8 mouse cellular contexts compared by ENCODE assay signal in the genomic region with DNA sequence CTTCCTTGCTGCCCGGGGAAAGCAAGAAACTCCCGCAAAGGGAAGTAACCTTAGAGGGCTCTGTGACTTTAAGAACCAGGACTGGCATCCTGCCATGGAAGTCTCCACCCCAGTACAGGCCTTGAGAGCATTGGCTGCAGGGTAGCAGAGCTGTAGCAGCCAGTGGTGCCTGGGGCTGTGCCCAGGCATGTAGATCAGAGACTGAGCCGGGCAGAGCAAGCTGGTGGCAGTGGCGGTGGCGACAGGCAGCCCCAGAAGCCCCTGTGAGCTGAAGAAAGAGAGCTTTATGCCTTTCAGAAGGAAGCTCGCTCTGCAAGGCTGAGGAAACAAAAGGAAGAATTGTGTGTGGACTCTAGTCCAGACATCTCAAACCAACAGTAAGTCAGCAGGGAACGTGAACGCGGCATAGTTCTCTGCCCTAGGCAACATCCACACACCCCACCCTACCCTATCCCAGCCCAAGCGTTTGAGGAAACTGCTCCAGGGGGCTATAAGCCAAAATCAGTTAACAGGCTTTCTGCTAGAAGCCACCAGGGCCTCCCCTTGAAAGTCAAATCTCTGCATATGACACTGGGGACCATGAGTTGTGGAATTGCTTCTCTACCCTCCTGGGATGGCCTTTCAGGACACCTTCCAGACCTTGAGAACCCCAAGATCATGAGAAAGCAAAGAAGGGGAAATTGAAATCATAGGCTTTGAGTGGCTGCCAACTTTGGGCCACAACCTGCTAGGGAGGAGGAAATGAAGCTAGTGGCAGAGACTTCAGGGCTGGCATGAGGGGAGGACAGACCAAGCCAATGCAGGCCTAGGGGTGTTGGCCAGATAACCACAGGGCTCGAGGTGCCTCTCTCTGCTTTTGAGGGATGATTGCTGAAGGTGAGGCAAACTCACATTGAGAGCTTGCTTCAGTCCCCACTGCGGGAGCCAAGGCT. TPM values are rescaled to one million over a fixed set of nuclear protein-coding genes. Genes with fewer than 3 reads are reported as not detected.
A peak's percentile ranks its signal among the peaks of the same experiment; 100 is the strongest.
DNase-seq lines count a peak whose midpoint lies in the region; ATAC-seq and TF ChIP-seq lines count a peak whose summit lies in the region.

Gene Dglucy (plus strand): TSS at position 124 of the 932 bp plus-strand sequence.

- no peaks in the 10 kb centered on the region for H3K36me3 ChIP-seq in midbrain, embryonic 10.5 days
- no peaks in the 10 kb centered on the region for H3K36me3 ChIP-seq in midbrain, embryonic 11.5 days (ENCODE audit: control insufficient read depth, insufficient read depth, low read length)
- no peaks in the 10 kb centered on the region for H3K36me3 ChIP-seq in embryonic facial prominence, embryonic 13.5 days
- no peaks in the 10 kb centered on the region for H3K36me3 ChIP-seq in heart, adult 2 months (ENCODE audit: control insufficient read depth, insufficient read depth, low read length)
- H3K36me3 ChIP-seq in kidney, adult 2 months (ENCODE audit: control insufficient read depth, insufficient read depth, low read length): no peaks in the 10 kb centered on the region
- H3K36me3 ChIP-seq in limb, embryonic 10.5 days: no peaks in the 10 kb centered on the region
- no peaks in the 10 kb centered on the region for H3K36me3 ChIP-seq in midbrain, embryonic 15.5 days (replicated peaks)

- DNase-seq in midbrain, embryonic 10.5 days (ENCODE audit: low spot score): no peak
- DNase-seq in midbrain, embryonic 11.5 days (ENCODE audit: low spot score, missing footprints): no peak
- DNase-seq in heart, adult 2 months: peak; percentile 91 to 93
- DNase-seq in kidney, adult 2 months: peak; percentile 97
- no peak for DNase-seq in limb, embryonic 10.5 days (ENCODE audit: low spot score)
- DNase-seq in spleen, postnatal 36 days (ENCODE audit: low spot score in 2 of 2): peak; percentile 78 to 82

- H3K4me1 ChIP-seq in midbrain, embryonic 10.5 days: peaks cover 6% of the 10 kb centered on the region
- no peaks in the 10 kb centered on the region for H3K4me1 ChIP-seq in midbrain, embryonic 11.5 days (ENCODE audit: control insufficient read depth, insufficient read depth, low read length)
- peaks cover 29% of the 10 kb centered on the region for H3K4me1 ChIP-seq in embryonic facial prominence, embryonic 13.5 days
- peaks cover 21% of the 10 kb centered on the region for H3K4me1 ChIP-seq in heart, adult 2 months (ENCODE audit: control insufficient read depth, insufficient read depth, low read length)
- peaks cover 36% of the 10 kb centered on the region for H3K4me1 ChIP-seq in kidney, adult 2 months (ENCODE audit: control insufficient read depth, insufficient read depth, low read length)
- H3K4me1 ChIP-seq in limb, embryonic 10.5 days: peaks cover 4% of the 10 kb centered on the region; the same call in 1 of the 2 replicates
- H3K4me1 ChIP-seq in midbrain, embryonic 15.5 days: peaks cover 15% of the 10 kb centered on the region; the same call in 1 of the 2 replicates

- no peaks in the 10 kb centered on the region for H3K27me3 ChIP-seq in midbrain, embryonic 10.5 days (ENCODE audit: low read depth, poor library complexity, severe bottlenecking)
- H3K27me3 ChIP-seq in midbrain, embryonic 11.5 days (ENCODE audit: control insufficient read depth, insufficient read depth, low read length): no peaks in the 10 kb centered on the region
- no peaks in the 10 kb centered on the region for H3K27me3 ChIP-seq in embryonic facial prominence, embryonic 13.5 days
- H3K27me3 ChIP-seq in heart, adult 2 months (ENCODE audit: control insufficient read depth, insufficient read depth, low read length): no peaks in the 10 kb centered on the region
- no peaks in the 10 kb centered on the region for H3K27me3 ChIP-seq in kidney, adult 2 months (replicated peaks; ENCODE audit: control insufficient read depth, insufficient read depth, low read length)
- no peaks in the 10 kb centered on the region for H3K27me3 ChIP-seq in limb, embryonic 10.5 days (ENCODE audit: low read depth, poor library complexity, severe bottlenecking)
- no peaks in the 10 kb centered on the region for H3K27me3 ChIP-seq in midbrain, embryonic 15.5 days (replicated peaks)

- no peak within 1 kb of the TSS for H3K4me3 ChIP-seq in midbrain, embryonic 10.5 days
- no peak within 1 kb of the TSS for H3K4me3 ChIP-seq in midbrain, embryonic 11.5 days (ENCODE audit: low read depth, low read length)
- peak within 1 kb of the TSS; percentile 43 for H3K4me3 ChIP-seq in embryonic facial prominence, embryonic 13.5 days
- H3K4me3 ChIP-seq in heart, adult 2 months: peak within 1 kb of the TSS; percentile 52
- peak within 1 kb of the TSS; percentile 62 for H3K4me3 ChIP-seq in kidney, adult 2 months (ENCODE audit: insufficient read depth, low read depth, low read length)
- H3K4me3 ChIP-seq in limb, embryonic 10.5 days: no peak within 1 kb of the TSS
- 0 out of 2 replicates have a peak within 1 kb of the TSS, but pooled peaks have one; percentile 12 for H3K4me3 ChIP-seq in midbrain, embryonic 15.5 days

- H3K4me2 ChIP-seq in midbrain, embryonic 11.5 days: no peak within 1 kb of the TSS
- peak within 1 kb of the TSS; percentile 60 for H3K4me2 ChIP-seq in embryonic facial prominence, embryonic 13.5 days
- peak within 1 kb of the TSS; percentile 34 for H3K4me2 ChIP-seq in midbrain, embryonic 15.5 days

- TF ChIP-seq POLR2A in heart, adult 2 months (IDR thresholded peaks at IDR 0.05; ENCODE audit: insufficient read depth, low read depth, low read length): peak; percentile 99
- TF ChIP-seq POLR2A in kidney, adult 2 months (IDR thresholded peaks at IDR 0.05; ENCODE audit: low read depth, low read length): peak; percentile 98

- H3K9me3 ChIP-seq in midbrain, embryonic 10.5 days (replicated peaks): no peaks in the 10 kb centered on the region
- H3K9me3 ChIP-seq in midbrain, embryonic 11.5 days (ENCODE audit: control insufficient read depth, low read length): no peaks in the 10 kb centered on the region
- no peaks in the 10 kb centered on the region for H3K9me3 ChIP-seq in embryonic facial prominence, embryonic 13.5 days
- H3K9me3 ChIP-seq in limb, embryonic 10.5 days (replicated peaks): no peaks in the 10 kb centered on the region
- no peaks in the 10 kb centered on the region for H3K9me3 ChIP-seq in midbrain, embryonic 15.5 days

- H3K79me2 ChIP-seq in heart, adult 2 months (replicated peaks; ENCODE audit: control insufficient read depth, insufficient read depth, low read length): no peaks in the 10 kb centered on the region

- intact Hi-C loops in heart, adult 2 months (cut with DNase I): loop anchor here (2.0 to 10.0 kb wide), 3 partner anchors 54 to 236 kb away; no protein-coding TSS in a partner anchor

- no peak for ATAC-seq in midbrain, embryonic 11.5 days (ENCODE audit: low FRiP score)
- ATAC-seq in embryonic facial prominence, embryonic 13.5 days (ENCODE audit: insufficient number of reproducible peaks, insufficient read depth, low FRiP score, low TSS enrichment, low read depth): peak; percentile 89
- ATAC-seq in midbrain, embryonic 15.5 days (replicated peaks): peak; percentile 98

- no peak within 1 kb of the TSS for H3K9ac ChIP-seq in midbrain, embryonic 11.5 days (ENCODE audit: low read length)
- peak within 1 kb of the TSS; percentile 70 for H3K9ac ChIP-seq in embryonic facial prominence, embryonic 13.5 days
- peak within 1 kb of the TSS; percentile 64 for H3K9ac ChIP-seq in heart, adult 2 months (ENCODE audit: low read depth, low read length)
- H3K9ac ChIP-seq in midbrain, embryonic 15.5 days: no peak within 1 kb of the TSS

- peak; percentile 93 for TF ChIP-seq EP300 in heart, adult 2 months (IDR thresholded peaks at IDR 0.05; ENCODE audit: insufficient read depth, low read depth, low read length)

- 75% methylated on average over 12 of the region's 12 CpGs for WGBS in midbrain, embryonic 10.5 days
- 72% methylated on average over 12 of the region's 12 CpGs for WGBS in midbrain, embryonic 11.5 days
- WGBS in embryonic facial prominence, embryonic 13.5 days: 28% methylated on average over 12 of the region's 12 CpGs
- WGBS in heart, adult 2 months: 6% methylated on average over 12 of the region's 12 CpGs
- 7% methylated on average over 12 of the region's 12 CpGs for WGBS in kidney, adult 2 months
- 81% methylated on average over 12 of the region's 12 CpGs for WGBS in limb, embryonic 10.5 days
- WGBS in midbrain, embryonic 15.5 days: 41% methylated on average over 12 of the region's 12 CpGs

- TF ChIP-seq CTCF in heart, adult 2 months (IDR thresholded peaks at IDR 0.05): no peak
- TF ChIP-seq CTCF in kidney, adult 2 months (conservative IDR thresholded peaks at IDR 0.05; ENCODE audit: insufficient read depth, insufficient read length, low read depth, low read length): no peak

- H3K27ac ChIP-seq in midbrain, embryonic 10.5 days (replicated peaks): peak within 1 kb of the TSS; percentile 52; the same call in 1 of the 2 replicates
- H3K27ac ChIP-seq in midbrain, embryonic 11.5 days (ENCODE audit: low read depth, low read length): no peak within 1 kb of the TSS
- H3K27ac ChIP-seq in embryonic facial prominence, embryonic 13.5 days: peak within 1 kb of the TSS; percentile 92
- H3K27ac ChIP-seq in heart, adult 2 months: peak within 1 kb of the TSS; percentile 97
- H3K27ac ChIP-seq in kidney, adult 2 months (ENCODE audit: insufficient read depth, low read depth, low read length): peak within 1 kb of the TSS; percentile 95
- peak within 1 kb of the TSS; percentile 66 for H3K27ac ChIP-seq in limb, embryonic 10.5 days
- peak within 1 kb of the TSS; percentile 76 for H3K27ac ChIP-seq in midbrain, embryonic 15.5 days

RNA-seq across cellular contexts. Expression of gene Dglucy, which starts in this region (rescaled TPM):
- 0.06 and 0.10 TPM in 2 replicates for polyA plus RNA-seq in midbrain, embryonic 10.5 days (2016; fragmentation: Nextera tagmentation; extraction: Ambion mirVana)
- polyA plus RNA-seq in midbrain, embryonic 11.5 days (2014; fragmentation: Nextera tagmentation; extraction: Ambion mirVana): 0.23 and 0.44 TPM in 2 replicates
- 2.4 and 2.8 TPM in 2 replicates for polyA plus RNA-seq in embryonic facial prominence, embryonic 13.5 days (2015; fragmentation: Nextera tagmentation; extraction: Ambion mirVana)
- 10 to 100 TPM; 60.9 to 64.0 TPM for total RNA-seq in heart, adult 2 months (2021)
- polyA plus RNA-seq in heart, adult 2 months (2012; rRNA removed): 36.8 and 77.0 TPM in 2 replicates
- 88.1 and 90.1 TPM in 2 replicates for polyA plus RNA-seq in kidney, adult 2 months (2012; rRNA removed)
- polyA plus RNA-seq in limb, embryonic 10.5 days (2016; fragmentation: Nextera tagmentation; extraction: Ambion mirVana): 0.10 and 0.41 TPM in 2 replicates
- polyA plus RNA-seq in midbrain, embryonic 15.5 days (2015; fragmentation: Nextera tagmentation; extraction: Ambion mirVana): 2.9 TPM in 2 replicates

Comparison
In these comparisons a context has a peak if more than half of its experiments do, and no peak if none do; other contexts are left out.
1. H3K4me3 ChIP-seq: peak in embryonic facial prominence, embryonic 13.5 days (single experiment), heart, adult 2 months (single experiment), kidney, adult 2 months (single experiment) and midbrain, embryonic 15.5 days (single experiment); none in midbrain, embryonic 10.5 days (single experiment), midbrain, embryonic 11.5 days (single experiment) and limb, embryonic 10.5 days (single experiment).
2. DNase-seq: peak in heart, adult 2 months (2 of 2), kidney, adult 2 months (single experiment) and spleen, postnatal 36 days (2 of 2); none in midbrain, embryonic 10.5 days (single experiment), midbrain, embryonic 11.5 days (single experiment) and limb, embryonic 10.5 days (single experiment).
3. H3K9ac ChIP-seq: peak in embryonic facial prominence, embryonic 13.5 days (single experiment) and heart, adult 2 months (single experiment); none in midbrain, embryonic 11.5 days (single experiment) and midbrain, embryonic 15.5 days (single experiment).